Mouse (Mus musculus) lung, adult 2 months (tissue): ENCODE data around the gene Spop.

Experiments
- CTCF ChIP-seq: fragments of 200-500 bp; IDR thresholded peaks from 2 replicates; pipeline ENCODE4 v1.5.1; 2011; ENCODE audit warnings: mild to moderate bottlenecking, low read length, control low read depth; ENCODE audit not compliant: insufficient read depth
- POLR2A ChIP-seq: fragments of 200-500 bp; IDR thresholded peaks from 2 replicates; pipeline ENCODE4 v1.6.1; 2011; ENCODE audit warnings: low read depth, mild to moderate bottlenecking, control low read depth, low read length, borderline replicate concordance; ENCODE audit errors: extremely low read depth

DNA sequence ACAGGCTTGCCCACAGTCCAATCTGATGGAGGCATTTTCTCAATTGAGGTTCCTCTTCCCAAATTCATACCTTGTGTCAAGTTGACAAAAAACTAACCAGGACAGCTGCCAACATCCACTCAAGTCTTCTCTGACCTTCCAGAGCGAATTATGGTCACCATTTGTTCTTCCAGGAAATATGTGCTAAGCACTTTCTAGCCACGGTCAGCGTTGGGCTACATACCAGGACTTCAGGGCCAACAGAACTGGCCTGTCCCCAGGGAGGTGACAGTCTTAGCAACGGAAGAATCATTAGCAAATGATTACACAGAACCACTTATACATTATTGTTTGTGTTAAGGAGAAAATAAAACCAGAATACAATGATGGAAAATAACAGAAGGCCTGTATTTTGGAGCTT, 8.1 kb upstream of the Spop start:
- TF ChIP-seq CTCF (no peak), POLR2A (no peak)
